Mouse (Mus musculus) inflammation-experienced regulatory T-cells (primary cell): ENCODE measurements around the gene Tm4sf19. TPM values are rescaled to one million over a fixed set of nuclear protein-coding genes. Genes with fewer than 3 reads are reported as not detected.

Source experiments
- polyA plus RNA-seq, 2 experiments: library from polyadenylated mRNA; unstranded; fragments of 100-300 nt; shearing (Covaris generic); gene quantifications; one replicate each; pipeline ENCODE4 v1.2.1; 2017

Gene Tm4sf19
- not detected for polyA plus RNA-seq

DNA sequence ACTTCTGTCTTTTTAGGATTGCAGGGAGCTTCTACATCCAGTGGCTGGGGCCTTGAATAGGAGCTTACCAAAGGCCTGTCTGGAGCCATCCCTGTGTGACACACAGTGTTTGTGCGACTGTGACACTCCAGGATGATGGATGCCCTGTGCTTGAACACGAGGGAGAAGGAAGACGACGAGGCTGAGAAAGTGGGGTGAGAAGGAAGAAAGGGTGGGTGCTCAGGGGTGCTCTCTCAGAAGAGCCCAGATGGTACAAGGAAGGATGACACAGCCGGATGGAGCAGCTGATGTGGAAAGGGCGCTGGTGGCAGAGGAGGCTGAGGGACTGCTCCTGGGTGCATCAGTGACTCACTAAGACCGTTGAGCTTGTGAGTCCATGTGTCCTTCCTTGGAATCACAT lies at the start of gene Tm4sf19:
Gene Tm4sf19, plus strand, starts transcription at position 240 of the 400 bp plus-strand sequence.

DNA sequence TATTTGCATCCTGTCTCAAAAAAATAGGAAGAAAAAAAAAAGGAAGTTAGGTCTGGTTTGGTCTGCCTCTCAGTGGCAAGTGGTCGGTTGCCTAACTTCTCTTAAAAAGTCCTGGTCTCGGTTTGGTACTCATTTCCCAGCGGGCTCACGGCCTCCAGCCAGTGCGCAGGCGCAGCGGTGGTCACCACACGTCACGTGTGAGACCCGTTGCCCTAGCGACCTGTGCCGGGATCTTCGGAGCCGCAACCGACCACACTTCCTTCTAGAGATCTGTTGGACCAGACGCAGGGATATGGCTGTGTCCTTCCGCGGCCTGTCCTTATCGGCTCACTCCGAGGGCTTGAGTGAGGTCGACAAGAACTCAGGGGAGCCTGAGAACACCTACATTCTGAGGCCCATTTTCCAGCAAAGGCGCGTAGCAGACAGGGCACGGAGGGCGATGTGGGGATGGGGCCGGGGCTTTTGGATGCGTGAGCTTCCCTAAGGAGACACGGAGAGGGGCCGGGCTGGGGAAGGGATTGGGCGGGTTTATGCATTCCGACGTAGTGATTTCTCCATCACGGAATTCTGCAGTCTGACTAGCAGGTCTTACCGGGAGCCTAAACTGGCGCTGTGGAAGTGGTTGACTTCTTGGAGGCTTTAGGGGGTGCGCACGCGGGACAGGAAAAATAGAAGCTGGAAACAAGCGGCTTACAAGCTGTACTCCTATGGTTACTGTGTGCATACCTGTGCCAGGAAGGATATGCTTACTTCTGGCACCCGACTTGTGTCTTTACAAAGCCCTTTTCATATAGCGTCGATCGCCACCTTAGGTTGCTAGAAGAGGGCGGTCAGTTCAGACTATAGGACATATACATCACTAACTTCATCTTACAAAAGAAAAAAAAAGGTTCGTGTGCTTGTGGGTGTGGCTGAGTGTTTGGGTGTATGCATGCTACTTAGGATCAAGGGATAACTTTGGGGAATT lies 19.5 kb downstream of the Tm4sf19 start, which contains the start of gene Tctex1d2:
Gene Tctex1d2, plus strand, starts transcription at position 186 of the 967 bp plus-strand sequence.

DNA sequence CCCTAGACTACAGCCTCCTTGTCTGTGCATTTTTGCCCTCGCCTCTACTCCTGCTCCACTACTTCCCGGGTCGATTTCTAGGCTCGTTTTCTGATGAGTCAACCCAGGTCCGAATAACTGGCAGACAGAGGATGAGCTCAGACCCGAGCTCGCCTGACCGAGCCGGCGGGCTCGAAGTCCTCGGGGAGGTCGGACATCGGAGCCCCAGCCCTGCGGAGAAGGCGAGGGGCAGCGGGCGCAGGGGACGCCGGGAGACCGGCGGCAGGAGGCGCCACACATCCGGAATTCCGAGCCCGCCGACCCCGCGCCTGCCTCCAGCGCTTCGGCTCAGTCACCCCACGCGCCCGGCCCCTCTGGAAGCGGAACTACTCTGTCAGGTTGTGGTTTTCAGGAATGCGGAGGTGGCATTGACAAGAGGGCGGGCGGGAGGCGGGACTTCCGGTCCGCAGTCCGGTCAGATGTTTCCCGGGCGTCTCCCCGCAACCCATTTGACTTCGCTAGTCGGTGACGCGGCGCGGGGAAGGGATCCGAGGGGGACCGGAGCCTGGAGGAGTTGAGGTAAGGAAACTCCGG lies 30.3 kb downstream of the Tm4sf19 start, which contains the start of gene Pcyt1a:
Gene Pcyt1a, plus strand, starts transcription at position 448 of the 573 bp plus-strand sequence.

Other genes with a start within 250 kb of the Tm4sf19 start
- 100 to 1,000 TPM in 1 of 2 experiments, 10 to 100 TPM in 1; 69.0 to 105 TPM for gene Nrros, start 234.9 kb upstream of the Tm4sf19 start, polyA plus RNA-seq
- gene Bex6, start 220.7 kb upstream of the Tm4sf19 start, polyA plus RNA-seq, result not detected
- gene Fbxo45, start 153.3 kb upstream of the Tm4sf19 start, polyA plus RNA-seq, result 10 to 100 TPM; 14.9 to 19.6 TPM
- 10 to 100 TPM; 22.1 to 22.4 TPM for gene Wdr53, start 153.3 kb upstream of the Tm4sf19 start, polyA plus RNA-seq
- under 1 TPM; 0.18 to 0.27 TPM for gene Smco1, start 129.0 kb upstream of the Tm4sf19 start, polyA plus RNA-seq
- gene Rnf168, start 123.0 kb upstream of the Tm4sf19 start, polyA plus RNA-seq, result 10 to 100 TPM; 16.5 to 20.2 TPM
- gene Ubxn7, start 68.2 kb upstream of the Tm4sf19 start, polyA plus RNA-seq, result 10 to 100 TPM; 20.9 to 21.8 TPM
- gene Tctex1d2, start 19.2 kb downstream of the Tm4sf19 start, polyA plus RNA-seq, result 1 to 10 TPM; 2.8 to 6.4 TPM
- 10 to 100 TPM; 13.0 to 14.8 TPM for gene Pcyt1a, start 30.4 kb downstream of the Tm4sf19 start, polyA plus RNA-seq
- gene Slc51a, start 87.4 kb downstream of the Tm4sf19 start, polyA plus RNA-seq, result not detected
- gene Zdhhc19, start 95.8 kb downstream of the Tm4sf19 start, polyA plus RNA-seq, result under 1 TPM; 0.40 to 0.95 TPM
- 10 to 100 TPM; 20.1 to 20.4 TPM for gene Tfrc, start 208.4 kb downstream of the Tm4sf19 start, polyA plus RNA-seq
- gene Tnk2, start 243.4 kb downstream of the Tm4sf19 start, polyA plus RNA-seq, result 10 to 100 TPM; 21.6 to 26.5 TPM